Mouse (Mus musculus) brain, adult 2 months (tissue): ENCODE results near the gene Cep63.

ENCODE experiments used
- DNase-seq: peaks from one replicate; pipeline ENCODE4 v3.0.0; 2011; ENCODE audit warnings: low read depth, low spot score

Gene Cep63

GRCm38 (mm10) chr9:102625983-102626838, at the start of gene Cep63, which contains the start of gene Anapc13:
Gene Cep63 (minus strand): TSS chr9:102626534.
Gene Anapc13 (plus strand): TSS chr9:102626296.
- DNase-seq: peak; percentile 99

- no peak for DNase-seq
Measured at GRCm38 (mm10) chr9:102675922-102676321, 49.6 kb upstream of the Cep63 start.

- no peak for DNase-seq
Measured at GRCm38 (mm10) chr9:102673381-102673780, 47.0 kb upstream of the Cep63 start.

GRCm38 (mm10) chr9:102668906-102669305, 42.6 kb upstream of the Cep63 start:
- DNase-seq: no peak

- DNase-seq: no peak
Measured at GRCm38 (mm10) chr9:102668115-102668514, 41.8 kb upstream of the Cep63 start.

- DNase-seq: no peak
Measured at GRCm38 (mm10) chr9:102656355-102657095, 30.2 kb upstream of the Cep63 start.

- no peak for DNase-seq
Measured at GRCm38 (mm10) chr9:102651199-102651720, 24.9 kb upstream of the Cep63 start.

- no peak for DNase-seq
Measured at GRCm38 (mm10) chr9:102650637-102651036, 24.3 kb upstream of the Cep63 start.

- peak; percentile 29 for DNase-seq
Measured at GRCm38 (mm10) chr9:102649917-102650527, 23.7 kb upstream of the Cep63 start.

- DNase-seq: peak; percentile 41
Measured at GRCm38 (mm10) chr9:102647010-102647409, 20.7 kb upstream of the Cep63 start.

- DNase-seq: no peak
Measured at GRCm38 (mm10) chr9:102645119-102645695, 18.9 kb upstream of the Cep63 start.

GRCm38 (mm10) chr9:102643486-102644101, 17.3 kb upstream of the Cep63 start:
- peak; percentile 35 for DNase-seq

- no peak for DNase-seq
Measured at GRCm38 (mm10) chr9:102643071-102643485, 16.7 kb upstream of the Cep63 start.

GRCm38 (mm10) chr9:102641531-102641930, 15.2 kb upstream of the Cep63 start:
- DNase-seq: no peak

- no peak for DNase-seq
Measured at GRCm38 (mm10) chr9:102639510-102639909, 13.2 kb upstream of the Cep63 start.

GRCm38 (mm10) chr9:102638963-102639362, 12.6 kb upstream of the Cep63 start:
- no peak for DNase-seq

- no peak for DNase-seq
Measured at GRCm38 (mm10) chr9:102637115-102637514, 10.8 kb upstream of the Cep63 start.

- DNase-seq: peak; percentile 73
Measured at GRCm38 (mm10) chr9:102636553-102636952, 10.2 kb upstream of the Cep63 start.

GRCm38 (mm10) chr9:102634453-102634852, 8.1 kb upstream of the Cep63 start:
- no peak for DNase-seq

GRCm38 (mm10) chr9:102632923-102633537, 6.7 kb upstream of the Cep63 start:
- DNase-seq: peak; percentile 87

- no peak for DNase-seq
Measured at GRCm38 (mm10) chr9:102632173-102632572, 5.8 kb upstream of the Cep63 start.
